Mouse (Mus musculus) limb, embryonic 15.5 days (tissue): ENCODE results near the gene Dio1. TPM values are rescaled to one million over a fixed set of nuclear protein-coding genes. Genes with fewer than 3 reads are reported as not detected.

ENCODE experiments used
- ATAC-seq: fragments of 200-750 bp; cut with Nextera tagmentation; 2 replicates; pipeline ENCODE4 v1.8.0; 2017; ENCODE audit warnings: low read depth, moderate TSS enrichment; ENCODE audit not compliant: insufficient number of reproducible peaks, low FRiP score, low TSS enrichment
- H3K27ac ChIP-seq: fragments of 300-500 bp; sonication (generic); 2 replicates; pipeline ENCODE4 v1.5.1; 2015; ENCODE audit warnings: moderate library complexity, mild to moderate bottlenecking, inconsistent platforms
- H3K27me3 ChIP-seq: fragments of 300-500 bp; sonication (generic); 2 replicates; pipeline ENCODE4 v1.6.1; 2015; ENCODE audit warnings: inconsistent platforms
- H3K36me3 ChIP-seq: fragments of 300-500 bp; sonication (generic); 2 replicates; pipeline ENCODE4 v1.6.1; 2015; ENCODE audit warnings: inconsistent platforms
- H3K4me1 ChIP-seq: fragments of 300-500 bp; sonication (generic); 2 replicates; pipeline ENCODE4 v1.6.1; 2015; ENCODE audit warnings: inconsistent platforms
- H3K4me2 ChIP-seq: fragments of 300-500 bp; sonication (generic); 2 replicates; pipeline ENCODE4 v1.6.1; 2015; ENCODE audit warnings: mild to moderate bottlenecking, inconsistent platforms
- H3K4me3 ChIP-seq: fragments of 300-500 bp; sonication (generic); 2 replicates; pipeline ENCODE4 v1.5.1; 2015; ENCODE audit warnings: mild to moderate bottlenecking, inconsistent platforms
- H3K9ac ChIP-seq: fragments of 300-500 bp; sonication (generic); 2 replicates; pipeline ENCODE4 v1.6.1; 2015; ENCODE audit warnings: inconsistent platforms
- H3K9me3 ChIP-seq: fragments of 300-500 bp; sonication (generic); 2 replicates; pipeline ENCODE4 v1.6.1; 2016; ENCODE audit warnings: inconsistent platforms
- whole genome bisulfite sequencing: fragments of 180-500 bp; shearing (Covaris S2); methylation state at CpG from one replicate; pipeline ENCODE4 v1.1.7; 2015; 5-methylcytosine and 5-hydroxymethylcytosine counted together
- polyA plus RNA-seq: library from polyadenylated mRNA; unstranded; fragments of >200 nt; fragmentation: Nextera tagmentation; extraction: Ambion mirVana; gene quantifications from 2 replicates; pipeline ENCODE4 v1.2.1, GENCODE M21; 2015

The Dio1 gene
- polyA plus RNA-seq, 1 experiment from 2014 or later: 0.31 TPM

DNA sequence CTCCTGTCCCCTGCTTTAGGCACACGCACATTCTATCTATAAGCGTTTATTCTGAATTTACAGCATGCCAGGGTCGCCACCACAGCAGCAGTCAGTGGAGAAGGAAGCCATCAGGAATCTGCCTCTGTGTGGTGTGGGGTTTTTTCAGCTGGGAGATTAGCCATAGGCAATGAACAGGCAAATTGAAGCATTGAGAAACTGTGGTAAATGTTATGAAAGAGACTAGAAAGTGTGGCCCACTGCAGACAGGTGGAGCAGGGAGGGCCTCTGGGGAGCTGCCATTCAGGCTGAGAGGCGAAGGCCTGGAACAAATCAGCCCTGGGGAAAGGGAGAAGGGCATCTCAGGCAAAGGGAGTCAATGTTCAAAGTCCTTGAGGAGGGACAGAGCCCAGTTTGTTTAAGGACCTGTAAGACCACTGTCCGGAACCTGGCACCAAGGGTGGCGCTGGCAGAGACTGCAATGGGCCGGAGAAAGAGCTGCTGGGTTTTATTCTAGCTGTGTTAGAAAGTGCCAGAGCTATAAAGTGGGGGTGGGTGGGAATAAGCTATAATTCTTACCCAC lies 7.1 kb downstream of the Dio1 start:
- no peak overlapping the region for H3K4me2 ChIP-seq
- no peak for ATAC-seq
- H3K4me3 ChIP-seq: no peak overlapping the region
- H3K27me3 ChIP-seq: no peaks in the 10 kb centered on the region
- H3K36me3 ChIP-seq: no peaks in the 10 kb centered on the region
- WGBS: 76% methylated on average over 7 of the region's 7 CpGs
- H3K9me3 ChIP-seq: no peaks in the 10 kb centered on the region
- H3K9ac ChIP-seq: no peak overlapping the region
- no peak overlapping the region for H3K27ac ChIP-seq
- 0 out of 2 replicates have a peak, but pooled peaks cover 4% of the 10 kb centered on the region for H3K4me1 ChIP-seq

DNA sequence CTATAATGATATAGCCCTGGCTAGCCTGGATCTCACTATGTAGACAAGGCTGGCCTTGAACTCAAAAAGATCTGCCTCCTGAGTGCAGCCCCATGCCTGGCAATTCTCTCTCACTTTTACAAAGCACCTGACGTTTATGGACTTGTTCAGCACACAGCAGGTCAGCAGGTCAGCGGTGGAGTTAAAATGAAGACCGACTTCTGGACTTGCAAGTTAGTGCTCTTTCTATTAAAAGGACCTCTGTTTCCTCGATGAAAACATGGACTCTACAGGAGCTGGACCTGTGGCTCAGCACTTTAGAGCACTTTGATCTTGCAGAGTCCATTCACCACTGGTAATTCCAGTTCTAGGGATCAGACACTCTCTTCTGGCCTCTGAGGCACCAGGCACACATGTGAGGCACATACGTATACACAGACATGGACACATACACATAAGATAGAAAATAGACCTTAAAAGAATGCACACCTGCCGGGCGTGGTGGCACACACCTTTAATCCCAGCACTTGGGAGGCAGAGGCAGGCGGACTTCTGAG lies 8.8 kb downstream of the Dio1 start:
- 68% methylated on average over 8 of the region's 8 CpGs for WGBS
- Histone ChIP-seq H3K36me3 (no peaks in the 10 kb centered on the region), H3K9ac (no peak overlapping the region)

DNA sequence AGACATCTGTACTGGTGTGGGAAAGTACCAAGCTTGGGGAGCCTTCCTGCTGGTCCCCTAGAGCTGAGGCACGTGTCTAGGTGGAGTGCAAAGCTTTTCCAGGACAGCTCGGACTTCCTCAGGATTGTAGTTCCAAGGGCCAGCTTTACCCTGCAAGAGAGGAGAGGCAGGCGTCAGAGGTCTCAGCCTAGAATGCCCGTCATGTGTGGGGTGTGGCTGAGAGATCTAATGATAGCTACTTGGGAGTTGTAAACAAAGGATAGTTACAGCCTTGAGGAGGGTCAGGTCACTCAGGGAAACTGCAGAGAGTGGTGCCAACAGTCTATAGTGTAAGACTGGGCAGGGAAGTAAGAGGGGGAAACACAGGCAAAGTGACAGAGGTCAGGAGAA lies 14.7 kb downstream of the Dio1 start:
- no peaks in the 10 kb centered on the region for H3K27me3 ChIP-seq
- no peaks in the 10 kb centered on the region for H3K4me1 ChIP-seq
- ATAC-seq: no peak
- H3K4me2 ChIP-seq: no peak overlapping the region
- no peak overlapping the region for H3K9ac ChIP-seq
- WGBS: 38% methylated on average over 4 of the region's 4 CpGs
- H3K36me3 ChIP-seq: no peaks in the 10 kb centered on the region
- H3K4me3 ChIP-seq: no peak overlapping the region
- H3K27ac ChIP-seq: no peak overlapping the region
- no peaks in the 10 kb centered on the region for H3K9me3 ChIP-seq

More for the DNA sequence above, 8.8 kb downstream of the Dio1 start:
- H3K9me3 ChIP-seq: no peaks in the 10 kb centered on the region
- H3K4me1 ChIP-seq: 0 out of 2 replicates have a peak, but pooled peaks cover 4% of the 10 kb centered on the region
- no peaks in the 10 kb centered on the region for H3K27me3 ChIP-seq
- no peak overlapping the region for H3K4me3 ChIP-seq
- no peak overlapping the region for H3K27ac ChIP-seq
- H3K4me2 ChIP-seq: no peak overlapping the region
- no peak for ATAC-seq

DNA sequence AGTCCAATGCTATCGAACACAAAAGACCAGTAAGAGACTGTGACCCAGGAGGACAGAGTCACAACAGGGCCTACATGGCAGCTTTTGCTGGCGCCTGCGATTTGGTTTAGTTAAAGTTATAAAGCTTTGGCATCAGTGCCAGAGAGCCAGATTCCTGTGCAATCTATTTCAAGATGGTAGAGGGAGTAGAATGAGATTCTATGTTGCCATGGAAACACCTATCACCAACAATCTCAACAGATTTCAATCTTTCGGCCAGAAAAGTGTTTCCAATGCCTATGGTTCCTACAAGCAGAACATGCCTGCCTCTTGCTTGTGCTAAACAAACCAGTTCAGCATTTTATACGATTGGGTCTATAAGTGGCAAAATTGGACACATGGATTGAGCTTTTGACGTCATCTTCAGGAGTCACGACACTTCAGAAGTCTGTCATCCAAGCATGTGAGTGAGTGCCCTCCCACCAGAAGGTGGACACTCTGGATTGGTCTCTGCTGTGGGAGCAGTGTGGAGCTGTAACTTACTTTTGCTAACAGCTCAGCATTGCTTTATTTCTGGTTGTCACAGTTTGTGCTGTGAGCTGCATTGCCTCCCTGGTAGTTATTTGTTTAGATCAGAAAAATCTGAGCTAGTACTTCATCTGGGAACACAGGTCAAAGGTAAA lies 15.2 kb downstream of the Dio1 start:
- 83% methylated on average over 7 of the region's 7 CpGs for WGBS
- Histone ChIP-seq H3K4me2 (no peak overlapping the region), H3K9me3 (no peaks in the 10 kb centered on the region), H3K36me3 (no peaks in the 10 kb centered on the region), H3K27ac (no peak overlapping the region), H3K4me3 (no peak overlapping the region), H3K4me1 (no peaks in the 10 kb centered on the region), H3K27me3 (no peaks in the 10 kb centered on the region), H3K9ac (no peak overlapping the region)
- no peak for ATAC-seq

DNA sequence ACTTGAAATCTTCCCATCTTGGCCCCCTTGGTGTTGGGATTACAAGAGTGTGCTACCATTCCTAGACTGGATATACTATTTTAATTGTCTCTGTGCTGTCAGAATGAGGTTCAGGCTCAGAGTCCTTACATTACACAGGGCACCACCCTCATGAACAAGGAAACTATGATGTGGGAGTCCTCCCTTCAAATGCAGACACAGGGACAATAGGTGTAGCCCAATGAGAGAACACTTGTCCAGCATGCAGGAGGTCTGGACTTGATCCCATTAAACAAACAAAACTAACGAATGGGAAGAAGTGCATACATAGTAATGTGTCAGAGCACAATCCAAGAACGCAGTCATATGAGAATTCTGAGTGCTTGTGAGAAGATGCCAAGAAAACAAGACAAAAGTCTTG lies 19.5 kb downstream of the Dio1 start:
- Histone ChIP-seq H3K4me2 (no peak overlapping the region), H3K4me1 (no peaks in the 10 kb centered on the region), H3K36me3 (no peaks in the 10 kb centered on the region), H3K27ac (no peak overlapping the region), H3K27me3 (no peaks in the 10 kb centered on the region), H3K4me3 (no peak overlapping the region), H3K9me3 (no peaks in the 10 kb centered on the region), H3K9ac (no peak overlapping the region)
- 86% methylated on average over 2 of the region's 2 CpGs for WGBS
- ATAC-seq: no peak

DNA sequence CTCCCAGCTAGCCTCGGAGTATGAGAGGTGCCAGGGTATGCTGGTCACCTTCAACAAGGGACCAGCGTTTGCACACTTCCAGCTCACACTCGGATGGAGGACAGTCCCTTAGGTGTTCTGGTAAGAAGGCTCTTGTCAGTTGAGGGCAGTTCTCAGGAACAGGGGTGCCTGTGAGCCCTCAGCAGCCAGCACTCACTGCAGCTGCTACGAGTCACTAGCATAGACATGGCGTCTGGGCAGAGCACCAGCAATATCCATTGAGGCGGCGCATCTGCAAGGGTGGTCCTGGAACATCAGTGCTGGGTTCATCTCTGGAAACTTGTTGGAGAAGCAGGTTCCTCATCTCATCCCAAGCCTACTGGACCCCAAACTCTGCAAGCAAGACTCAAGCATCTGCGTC lies 20.6 kb downstream of the Dio1 start:
- Histone ChIP-seq H3K4me2 (no peak overlapping the region), H3K4me3 (no peak overlapping the region), H3K9ac (no peak overlapping the region), H3K27ac (no peak overlapping the region), H3K4me1 (no peaks in the 10 kb centered on the region), H3K9me3 (no peaks in the 10 kb centered on the region), H3K36me3 (no peaks in the 10 kb centered on the region), H3K27me3 (no peaks in the 10 kb centered on the region)
- no peak for ATAC-seq
- WGBS: 89% methylated on average over 8 of the region's 8 CpGs

DNA sequence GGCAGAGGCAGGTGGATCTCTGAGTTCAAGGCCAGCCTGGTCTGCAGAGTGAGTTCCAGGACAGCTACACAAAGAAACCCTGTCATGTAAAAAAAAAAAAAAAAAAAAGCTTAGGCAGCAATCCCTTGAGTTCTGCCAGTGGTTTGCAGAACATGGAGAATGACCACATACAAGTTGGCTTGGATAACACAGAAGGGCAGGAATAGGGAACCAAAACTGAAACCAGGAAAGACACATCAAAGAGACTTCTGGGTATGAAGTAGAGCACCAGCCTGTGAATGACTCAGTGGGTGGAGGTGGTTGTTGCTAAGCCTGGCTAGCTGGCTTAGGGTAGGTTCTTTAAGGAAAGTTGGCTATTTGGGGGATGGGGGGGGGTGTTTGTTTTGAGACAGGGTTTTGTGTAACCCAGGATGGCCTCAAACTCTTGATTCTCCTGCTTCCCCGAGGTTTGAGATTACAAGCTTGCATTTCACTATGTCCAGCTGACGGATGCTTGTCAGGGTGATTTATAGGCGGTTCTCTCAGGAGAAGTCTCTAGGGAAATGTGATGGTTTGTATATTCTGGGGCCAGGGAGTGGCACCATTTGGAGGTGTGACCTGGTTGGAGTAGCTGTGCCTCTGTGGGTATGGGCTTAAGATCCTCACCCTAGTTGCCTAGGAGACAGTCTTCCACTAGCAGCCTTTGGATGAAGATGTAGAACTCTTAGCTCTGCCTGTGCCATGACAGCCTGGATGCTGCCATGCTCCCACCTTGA lies 21.3 kb downstream of the Dio1 start:
- no peaks in the 10 kb centered on the region for H3K4me1 ChIP-seq
- H3K36me3 ChIP-seq: peaks cover 6% of the 10 kb centered on the region
- no peak overlapping the region for H3K4me2 ChIP-seq
- H3K27me3 ChIP-seq: no peaks in the 10 kb centered on the region
- no peaks in the 10 kb centered on the region for H3K9me3 ChIP-seq
- H3K27ac ChIP-seq: no peak overlapping the region
- H3K4me3 ChIP-seq: no peak overlapping the region
- WGBS: 66% methylated on average over 3 of the region's 3 CpGs
- no peak overlapping the region for H3K9ac ChIP-seq
- no peak for ATAC-seq

DNA sequence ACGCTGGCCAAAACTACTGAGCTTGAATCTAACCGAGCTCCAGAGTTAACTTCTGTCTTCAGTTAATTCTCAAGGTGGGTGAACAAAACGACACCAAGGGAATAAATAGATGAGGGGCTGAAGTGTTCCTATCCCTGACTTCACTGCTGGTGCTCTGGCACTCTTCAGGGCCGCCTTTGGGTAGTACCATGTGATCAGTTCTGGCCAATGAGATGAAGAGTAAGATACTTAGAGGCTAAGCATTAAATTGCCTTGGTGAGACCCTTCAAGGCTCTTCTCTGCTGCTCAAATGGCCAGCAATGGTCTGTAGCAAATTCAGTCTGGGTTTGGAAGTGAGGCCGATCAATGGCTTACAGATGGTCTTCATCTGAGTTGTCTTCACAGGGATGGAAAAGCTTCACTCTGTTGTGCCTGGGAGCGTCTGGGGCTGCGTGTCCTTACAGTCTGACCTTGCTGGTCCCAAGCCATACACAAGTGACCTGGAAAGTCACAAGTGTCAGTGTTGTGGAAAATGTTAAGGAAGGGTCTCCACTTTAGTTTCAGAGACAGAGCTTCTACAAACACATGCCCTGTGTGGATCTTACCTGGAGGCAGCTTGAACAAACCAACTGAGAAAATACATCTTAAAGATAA lies 26.0 kb downstream of the Dio1 start:
- H3K27ac ChIP-seq: no peak overlapping the region
- H3K9ac ChIP-seq: no peak overlapping the region
- no peak overlapping the region for H3K4me3 ChIP-seq
- no peaks in the 10 kb centered on the region for H3K9me3 ChIP-seq
- no peak overlapping the region for H3K4me2 ChIP-seq
- 79% methylated on average over 7 of the region's 7 CpGs for WGBS
- peaks cover 14% of the 10 kb centered on the region for H3K36me3 ChIP-seq
- H3K4me1 ChIP-seq: no peaks in the 10 kb centered on the region
- ATAC-seq: no peak
- H3K27me3 ChIP-seq: no peaks in the 10 kb centered on the region

DNA sequence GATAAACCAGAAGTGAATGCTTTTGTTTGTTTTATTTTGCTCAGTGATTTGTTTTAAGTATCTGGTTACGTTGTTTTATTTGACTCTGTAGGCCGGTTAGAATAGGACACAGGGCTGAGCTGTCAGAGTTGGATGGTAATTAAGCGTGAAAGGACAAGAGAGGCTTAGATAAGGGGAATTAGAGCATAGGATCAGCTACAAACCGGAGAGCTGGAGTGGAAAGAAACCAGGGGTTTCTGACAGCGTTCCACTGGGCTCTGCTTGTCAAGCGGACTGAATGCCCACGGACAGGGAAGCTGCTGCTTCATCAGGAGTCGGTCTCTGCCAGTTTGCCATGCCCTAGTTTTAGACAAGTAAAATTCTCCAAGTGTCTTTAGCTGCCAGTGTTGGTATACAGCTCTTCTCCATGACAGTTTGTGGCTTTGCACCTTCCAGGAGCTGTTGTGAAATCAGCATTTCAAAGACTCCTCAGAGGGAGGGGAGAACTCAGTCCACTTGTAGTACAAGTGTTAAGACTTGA lies 28.7 kb downstream of the Dio1 start:
- no peaks in the 10 kb centered on the region for H3K27me3 ChIP-seq
- H3K9me3 ChIP-seq: no peaks in the 10 kb centered on the region
- H3K27ac ChIP-seq: no peak overlapping the region
- no peak for ATAC-seq
- WGBS: 49% methylated on average over 8 of the region's 8 CpGs
- H3K36me3 ChIP-seq: peaks cover 18% of the 10 kb centered on the region
- H3K4me2 ChIP-seq: no peak overlapping the region
- H3K9ac ChIP-seq: no peak overlapping the region
- no peak overlapping the region for H3K4me3 ChIP-seq
- peaks cover 12% of the 10 kb centered on the region for H3K4me1 ChIP-seq

DNA sequence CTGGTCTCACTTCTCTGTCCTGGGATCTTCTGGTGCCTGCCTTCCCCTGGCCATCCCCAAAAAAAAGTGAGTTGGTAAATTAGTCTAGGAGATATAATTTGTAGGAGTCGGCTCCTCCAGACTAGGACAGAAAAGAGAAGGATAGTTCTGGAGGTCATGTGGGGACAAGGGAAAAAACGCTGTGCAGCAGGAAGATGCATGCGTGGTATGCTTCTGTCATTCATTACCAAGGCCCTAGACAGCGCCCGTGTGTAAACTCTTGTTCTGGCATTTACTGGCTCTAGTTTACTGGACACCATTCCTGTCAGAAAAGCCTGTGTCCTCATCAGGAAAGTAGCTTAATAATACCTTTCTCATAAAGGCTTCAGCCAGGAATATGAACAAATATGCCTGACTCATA lies 32.5 kb downstream of the Dio1 start:
- Histone ChIP-seq H3K9me3 (no peaks in the 10 kb centered on the region), H3K4me3 (no peak overlapping the region), H3K9ac (no peak overlapping the region), H3K4me1 (peaks cover 12% of the 10 kb centered on the region), H3K4me2 (no peak overlapping the region), H3K27ac (peak overlapping the region; percentile 67), H3K36me3 (peaks cover 10% of the 10 kb centered on the region), H3K27me3 (no peaks in the 10 kb centered on the region)
- ATAC-seq: no peak
- 53% methylated on average over 5 of the region's 5 CpGs for WGBS

DNA sequence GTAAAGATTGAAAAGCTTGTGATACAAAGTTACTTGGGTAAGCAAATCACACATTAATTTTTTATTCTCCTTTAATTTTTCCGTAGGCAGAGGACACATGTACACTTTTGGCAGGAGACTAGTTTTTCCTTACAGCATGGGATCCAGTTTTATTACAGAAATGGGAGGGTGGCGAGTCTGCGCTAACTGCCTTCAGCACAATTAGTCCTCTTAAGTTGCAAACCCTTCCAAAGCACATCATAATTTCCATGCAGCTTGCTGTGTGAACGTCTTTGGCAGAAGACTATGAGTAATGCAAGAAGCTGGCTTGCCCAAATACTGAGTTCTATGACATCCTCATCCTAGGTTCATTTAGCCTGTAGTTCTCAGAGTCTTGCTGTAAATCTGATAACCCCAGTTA lies 33.3 kb downstream of the Dio1 start:
- Histone ChIP-seq H3K27ac (peak overlapping the region; percentile 67), H3K27me3 (no peaks in the 10 kb centered on the region), H3K36me3 (peaks cover 10% of the 10 kb centered on the region), H3K4me3 (no peak overlapping the region), H3K9ac (no peak overlapping the region), H3K4me1 (peaks cover 12% of the 10 kb centered on the region), H3K9me3 (no peaks in the 10 kb centered on the region), H3K4me2 (no peak overlapping the region)
- no peak for ATAC-seq
- 30% methylated on average over 4 of the region's 4 CpGs for WGBS

DNA sequence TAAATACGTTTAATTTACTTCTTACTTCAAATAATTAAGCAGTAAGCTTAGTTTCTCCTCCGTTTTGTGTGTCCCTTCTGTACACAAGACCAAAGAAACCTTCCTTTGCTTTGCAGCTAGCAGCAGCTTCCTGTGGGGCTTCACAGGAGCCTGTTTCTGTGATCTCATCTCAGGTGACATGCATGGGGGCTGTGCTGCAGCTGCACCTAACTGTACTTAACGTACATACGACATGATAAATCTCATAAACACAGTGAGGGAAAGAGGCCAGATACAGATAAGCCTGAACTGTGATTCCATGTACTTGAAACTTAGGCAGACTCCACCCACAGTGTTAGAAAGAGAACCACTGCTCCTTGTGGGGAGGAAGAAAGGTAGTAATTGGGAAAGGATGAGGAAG lies 47.0 kb downstream of the Dio1 start:
- H3K4me3 ChIP-seq: no peak overlapping the region
- no peak overlapping the region for H3K9ac ChIP-seq
- no peak for ATAC-seq
- no peaks in the 10 kb centered on the region for H3K9me3 ChIP-seq
- H3K4me1 ChIP-seq: no peaks in the 10 kb centered on the region
- H3K27ac ChIP-seq: no peak overlapping the region
- no peak overlapping the region for H3K4me2 ChIP-seq
- 41% methylated on average over 4 of the region's 4 CpGs for WGBS
- peaks cover 7% of the 10 kb centered on the region for H3K36me3 ChIP-seq
- no peaks in the 10 kb centered on the region for H3K27me3 ChIP-seq
